Mouse (Mus musculus): ENCODE results near the gene Orai1. TPM values are rescaled to one million over a fixed set of nuclear protein-coding genes. Genes with fewer than 3 reads are reported as not detected.
A peak's percentile ranks its signal among the peaks of the same experiment; 100 is the strongest.
"Not testable (repeated sequence)": the region's sequence is repeated elsewhere in the genome, so short reads cannot be mapped to it uniquely, and the experiment has no call there.

The Orai1 gene
- 68.0 and 71.3 TPM in 2 replicates for polyA plus RNA-seq (2012; rRNA removed)

DNA sequence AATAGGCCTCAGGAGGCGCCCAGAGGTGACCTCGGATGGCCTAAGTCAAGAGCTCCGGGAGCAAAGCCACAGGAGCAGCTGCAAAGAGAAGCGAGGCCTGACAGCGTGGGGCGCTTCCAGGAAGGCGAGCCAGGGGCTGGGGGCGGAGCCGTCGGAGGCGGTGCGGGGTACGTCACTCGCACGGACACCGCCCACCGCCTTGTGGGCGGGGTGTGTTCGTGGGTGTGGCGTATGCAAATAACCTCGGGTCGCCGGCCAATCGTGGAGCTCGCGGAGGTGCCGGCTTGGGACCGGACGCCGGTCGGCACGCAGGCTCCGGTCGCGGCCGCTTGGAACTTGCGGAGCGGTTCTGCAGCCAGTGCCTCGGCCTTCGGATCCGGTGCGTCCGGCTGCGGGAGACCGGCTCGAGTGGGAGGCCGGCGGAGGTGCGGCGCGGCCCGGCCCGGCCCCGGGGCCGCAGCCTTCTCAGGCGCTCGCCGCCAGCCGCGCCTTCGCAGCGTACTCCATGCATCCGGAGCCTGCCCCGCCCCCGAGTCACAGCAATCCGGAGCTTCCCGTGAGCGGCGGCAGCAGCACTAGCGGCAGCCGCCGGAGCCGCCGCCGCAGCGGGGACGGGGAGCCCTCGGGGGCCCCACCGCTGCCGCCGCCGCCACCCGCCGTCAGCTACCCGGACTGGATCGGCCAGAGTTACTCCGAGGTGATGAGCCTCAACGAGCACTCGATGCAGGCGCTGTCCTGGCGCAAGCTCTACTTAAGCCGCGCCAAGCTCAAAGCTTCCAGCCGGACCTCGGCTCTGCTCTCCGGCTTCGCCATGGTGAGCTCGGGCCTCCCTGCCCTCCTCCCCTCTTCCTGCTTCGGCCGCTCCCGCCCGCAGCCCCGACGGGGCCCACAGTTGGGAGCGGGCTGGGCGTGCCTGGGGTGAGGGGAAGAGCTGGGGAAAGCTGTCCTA, at the start of gene Orai1:
TSS of gene Orai1 (plus strand) at position 322 of the 949 bp plus-strand sequence.
- TF ChIP-seq CTCF (IDR thresholded peaks at IDR 0.05; ENCODE audit: control insufficient read depth, insufficient read depth, insufficient replicate concordance, low read depth, low read length) = no peak
- TF ChIP-seq POLR2A (IDR thresholded peaks at IDR 0.05; ENCODE audit: control insufficient read depth, low read depth, low read length) = peak; percentile 67
- H3K4me1 ChIP-seq (ENCODE audit: control insufficient read depth, insufficient read depth, low read length) = peaks cover 15% of the 10 kb centered on the region
- H3K4me3 ChIP-seq (ENCODE audit: control insufficient read depth, low read depth, low read length) = peak within 1 kb of the TSS; percentile 87
- no peaks in the 10 kb centered on the region for H3K36me3 ChIP-seq (ENCODE audit: control insufficient read depth, insufficient read depth, low read length)
- no peaks in the 10 kb centered on the region for H3K27me3 ChIP-seq (ENCODE audit: control insufficient read depth, insufficient read depth, low read length)
- H3K27ac ChIP-seq (ENCODE audit: control insufficient read depth, insufficient read depth, low read depth, low read length) = peak within 1 kb of the TSS; percentile 29

DNA sequence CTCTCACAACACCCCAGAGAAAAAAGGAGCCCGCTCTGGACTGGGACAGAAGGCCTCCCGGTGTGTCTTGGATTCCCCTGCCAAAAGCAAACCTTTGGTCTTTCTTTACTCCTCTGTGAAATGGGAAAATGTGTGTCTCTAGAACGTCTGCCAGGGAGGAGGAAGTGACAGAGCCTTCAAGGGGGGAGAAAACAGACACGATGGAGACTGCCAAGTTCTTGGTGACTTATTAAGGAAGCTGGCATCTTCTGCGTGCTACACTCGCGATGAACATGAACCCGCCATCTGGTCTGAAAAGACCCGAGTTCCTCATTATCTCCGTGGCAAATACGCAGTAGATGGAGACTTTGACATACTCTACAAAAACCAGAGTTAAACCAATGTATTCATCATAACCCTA, 49.4 kb upstream of the Orai1 start:
- Histone ChIP-seq H3K27me3 (ENCODE audit: control insufficient read depth, insufficient read depth, low read length) (no peaks in the 10 kb centered on the region), H3K27ac (ENCODE audit: control insufficient read depth, insufficient read depth, low read depth, low read length) (no peak overlapping the region), H3K4me3 (ENCODE audit: control insufficient read depth, low read depth, low read length) (no peak overlapping the region), H3K36me3 (ENCODE audit: control insufficient read depth, insufficient read depth, low read length) (no peaks in the 10 kb centered on the region), H3K4me1 (ENCODE audit: control insufficient read depth, insufficient read depth, low read length) (peaks cover 10% of the 10 kb centered on the region)
- TF ChIP-seq POLR2A (IDR thresholded peaks at IDR 0.05; ENCODE audit: control insufficient read depth, low read depth, low read length) (no peak), CTCF (IDR thresholded peaks at IDR 0.05; ENCODE audit: control insufficient read depth, insufficient read depth, insufficient replicate concordance, low read depth, low read length) (no peak)

DNA sequence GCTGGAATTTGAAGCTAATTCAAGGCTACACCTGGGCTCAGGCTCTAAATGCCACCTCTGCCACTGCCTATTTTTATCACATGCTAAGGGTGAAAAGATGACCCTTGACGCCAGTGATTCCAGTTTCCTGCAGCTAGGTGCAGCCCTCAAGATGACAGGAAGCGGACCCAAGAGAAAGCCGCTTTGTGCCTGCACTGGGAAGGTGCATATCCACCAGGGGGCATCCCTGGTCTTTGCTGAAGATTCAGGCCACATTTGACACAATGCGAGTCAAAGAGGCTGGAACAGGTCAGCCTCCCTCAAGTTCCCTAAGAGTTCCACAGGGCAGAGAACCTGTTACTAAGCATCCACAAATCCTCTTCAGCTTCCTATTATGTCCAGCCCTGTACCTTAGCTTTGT, 46.6 kb upstream of the Orai1 start:
- H3K36me3 ChIP-seq (ENCODE audit: control insufficient read depth, insufficient read depth, low read length) = no peaks in the 10 kb centered on the region
- TF ChIP-seq POLR2A (IDR thresholded peaks at IDR 0.05; ENCODE audit: control insufficient read depth, low read depth, low read length) = no peak
- peak; percentile 51; the same call in 1 of the 2 replicates for TF ChIP-seq CTCF (IDR thresholded peaks at IDR 0.05; ENCODE audit: control insufficient read depth, insufficient read depth, insufficient replicate concordance, low read depth, low read length)
- no peaks in the 10 kb centered on the region for H3K27me3 ChIP-seq (ENCODE audit: control insufficient read depth, insufficient read depth, low read length)
- H3K4me3 ChIP-seq (ENCODE audit: control insufficient read depth, low read depth, low read length) = no peak overlapping the region
- H3K4me1 ChIP-seq (ENCODE audit: control insufficient read depth, insufficient read depth, low read length) = no peaks in the 10 kb centered on the region
- H3K27ac ChIP-seq (ENCODE audit: control insufficient read depth, insufficient read depth, low read depth, low read length) = no peak overlapping the region

DNA sequence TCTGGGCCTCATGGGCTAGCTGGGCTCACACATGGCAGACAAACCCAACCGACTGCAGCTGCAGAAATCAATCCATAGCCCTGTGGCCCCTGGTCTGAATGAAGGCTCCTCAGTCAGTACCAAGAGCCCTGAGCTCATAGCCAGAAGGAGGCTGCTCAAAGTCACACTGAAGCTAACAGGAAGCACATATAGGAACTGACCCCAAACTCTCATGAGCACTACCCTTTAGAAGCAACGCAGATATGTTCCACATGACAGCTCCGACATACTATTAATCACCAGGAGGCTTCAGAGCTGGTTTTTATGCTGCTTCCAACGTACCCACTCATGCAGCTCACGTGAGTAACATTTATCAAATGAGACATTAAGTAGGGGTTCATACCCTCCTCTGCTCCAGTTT, 44.8 kb upstream of the Orai1 start:
- no peak overlapping the region for H3K4me3 ChIP-seq (ENCODE audit: control insufficient read depth, low read depth, low read length)
- no peaks in the 10 kb centered on the region for H3K4me1 ChIP-seq (ENCODE audit: control insufficient read depth, insufficient read depth, low read length)
- no peak overlapping the region for H3K27ac ChIP-seq (ENCODE audit: control insufficient read depth, insufficient read depth, low read depth, low read length)
- H3K27me3 ChIP-seq (ENCODE audit: control insufficient read depth, insufficient read depth, low read length) = no peaks in the 10 kb centered on the region
- no peaks in the 10 kb centered on the region for H3K36me3 ChIP-seq (ENCODE audit: control insufficient read depth, insufficient read depth, low read length)
- TF ChIP-seq CTCF (IDR thresholded peaks at IDR 0.05; ENCODE audit: control insufficient read depth, insufficient read depth, insufficient replicate concordance, low read depth, low read length) (no peak), POLR2A (IDR thresholded peaks at IDR 0.05; ENCODE audit: control insufficient read depth, low read depth, low read length) (no peak)

DNA sequence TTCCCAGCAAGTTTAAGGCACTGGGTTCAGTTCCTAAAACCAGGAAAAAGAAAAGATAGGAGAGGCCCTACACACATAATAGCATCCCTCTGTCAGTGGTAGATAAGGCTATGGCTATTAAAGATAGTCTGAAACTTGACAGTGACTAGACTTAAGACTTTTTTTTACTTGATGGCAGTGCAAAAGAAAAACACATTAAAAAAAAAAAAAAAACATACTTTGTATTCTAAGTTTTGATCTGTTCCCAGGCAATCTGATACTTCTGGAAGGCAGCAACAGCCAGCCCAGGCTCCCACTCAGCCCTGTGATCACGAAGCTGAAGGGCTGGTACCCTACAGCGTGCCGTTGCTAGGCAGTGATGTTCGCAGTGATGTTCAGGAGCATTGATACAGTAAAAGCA, 43.4 kb upstream of the Orai1 start:
- no peak for TF ChIP-seq POLR2A (IDR thresholded peaks at IDR 0.05; ENCODE audit: control insufficient read depth, low read depth, low read length)
- no peak for TF ChIP-seq CTCF (IDR thresholded peaks at IDR 0.05; ENCODE audit: control insufficient read depth, insufficient read depth, insufficient replicate concordance, low read depth, low read length)
- Histone ChIP-seq H3K27me3 (ENCODE audit: control insufficient read depth, insufficient read depth, low read length) (no peaks in the 10 kb centered on the region), H3K27ac (ENCODE audit: control insufficient read depth, insufficient read depth, low read depth, low read length) (no peak overlapping the region), H3K4me3 (ENCODE audit: control insufficient read depth, low read depth, low read length) (no peak overlapping the region), H3K4me1 (ENCODE audit: control insufficient read depth, insufficient read depth, low read length) (no peaks in the 10 kb centered on the region), H3K36me3 (ENCODE audit: control insufficient read depth, insufficient read depth, low read length) (no peaks in the 10 kb centered on the region)

DNA sequence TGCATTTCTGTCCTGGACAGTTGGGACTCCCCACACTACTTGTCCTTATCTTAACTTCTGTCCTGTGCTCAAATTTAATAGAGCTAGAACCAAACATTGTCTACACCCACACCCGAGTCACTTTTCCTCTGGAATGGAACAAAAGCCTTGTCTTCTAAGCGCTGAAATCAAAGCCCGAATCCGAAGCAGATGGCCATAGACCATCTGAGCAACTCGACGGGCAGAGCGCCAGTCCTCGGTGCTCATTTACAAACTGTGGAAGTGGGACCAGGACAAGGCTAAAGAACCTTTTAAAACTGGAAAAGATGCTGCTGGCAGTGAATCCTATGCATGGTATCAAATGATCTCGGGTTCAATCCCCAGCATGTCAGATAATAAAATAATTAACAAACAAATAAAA, 42.8 kb upstream of the Orai1 start:
- Histone ChIP-seq H3K4me3 (ENCODE audit: control insufficient read depth, low read depth, low read length) (no peak overlapping the region), H3K27me3 (ENCODE audit: control insufficient read depth, insufficient read depth, low read length) (no peaks in the 10 kb centered on the region), H3K4me1 (ENCODE audit: control insufficient read depth, insufficient read depth, low read length) (no peaks in the 10 kb centered on the region), H3K27ac (ENCODE audit: control insufficient read depth, insufficient read depth, low read depth, low read length) (no peak overlapping the region), H3K36me3 (ENCODE audit: control insufficient read depth, insufficient read depth, low read length) (no peaks in the 10 kb centered on the region)
- TF ChIP-seq POLR2A (IDR thresholded peaks at IDR 0.05; ENCODE audit: control insufficient read depth, low read depth, low read length) = no peak
- TF ChIP-seq CTCF (IDR thresholded peaks at IDR 0.05; ENCODE audit: control insufficient read depth, insufficient read depth, insufficient replicate concordance, low read depth, low read length) = no peak

DNA sequence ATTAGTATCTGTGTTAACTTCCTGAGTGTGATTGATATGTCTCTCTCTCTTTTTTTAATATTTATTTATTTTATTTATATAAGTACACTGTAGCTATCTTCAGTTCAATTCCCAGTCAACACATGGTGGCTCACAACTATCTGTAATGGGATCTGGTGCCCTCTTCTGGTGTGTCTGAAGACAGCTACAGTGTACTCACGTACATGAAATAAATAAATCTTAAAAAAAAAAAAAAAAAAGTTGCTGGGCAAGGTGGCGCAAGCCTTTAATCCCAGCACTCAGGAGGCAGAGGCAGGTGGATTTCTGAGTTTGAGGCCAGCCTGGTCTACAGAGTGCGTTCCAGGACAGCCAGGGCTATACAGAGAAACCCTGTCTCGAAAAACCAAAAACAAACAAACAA, 40.2 kb upstream of the Orai1 start:
- H3K4me1 ChIP-seq (ENCODE audit: control insufficient read depth, insufficient read depth, low read length); H3K36me3 ChIP-seq (ENCODE audit: control insufficient read depth, insufficient read depth, low read length); H3K27me3 ChIP-seq (ENCODE audit: control insufficient read depth, insufficient read depth, low read length); H3K27ac ChIP-seq (ENCODE audit: control insufficient read depth, insufficient read depth, low read depth, low read length); H3K4me3 ChIP-seq (ENCODE audit: control insufficient read depth, low read depth, low read length): not testable (repeated sequence)
